Mouse (Mus musculus) adrenal gland, adult 10 weeks (tissue): ENCODE measurements around the gene Coa5. TPM values are rescaled to one million over a fixed set of nuclear protein-coding genes. Genes with fewer than 3 reads are reported as not detected.

Experiments used
- polyA plus RNA-seq: library from polyadenylated mRNA; stranded (reverse); fragments of 350-450 nt; fragmentation: Illumina TruSeq; extraction: RNeasy Lipid Tissue Mini Kit (QIAGEN cat#74804); gene quantifications from one replicate; pipeline ENCODE4 v1.2.3, GENCODE M21; 2014; ENCODE audit warnings: low read depth, low replicate concordance

The Coa5 gene
- polyA plus RNA-seq = 320 TPM

DNA sequence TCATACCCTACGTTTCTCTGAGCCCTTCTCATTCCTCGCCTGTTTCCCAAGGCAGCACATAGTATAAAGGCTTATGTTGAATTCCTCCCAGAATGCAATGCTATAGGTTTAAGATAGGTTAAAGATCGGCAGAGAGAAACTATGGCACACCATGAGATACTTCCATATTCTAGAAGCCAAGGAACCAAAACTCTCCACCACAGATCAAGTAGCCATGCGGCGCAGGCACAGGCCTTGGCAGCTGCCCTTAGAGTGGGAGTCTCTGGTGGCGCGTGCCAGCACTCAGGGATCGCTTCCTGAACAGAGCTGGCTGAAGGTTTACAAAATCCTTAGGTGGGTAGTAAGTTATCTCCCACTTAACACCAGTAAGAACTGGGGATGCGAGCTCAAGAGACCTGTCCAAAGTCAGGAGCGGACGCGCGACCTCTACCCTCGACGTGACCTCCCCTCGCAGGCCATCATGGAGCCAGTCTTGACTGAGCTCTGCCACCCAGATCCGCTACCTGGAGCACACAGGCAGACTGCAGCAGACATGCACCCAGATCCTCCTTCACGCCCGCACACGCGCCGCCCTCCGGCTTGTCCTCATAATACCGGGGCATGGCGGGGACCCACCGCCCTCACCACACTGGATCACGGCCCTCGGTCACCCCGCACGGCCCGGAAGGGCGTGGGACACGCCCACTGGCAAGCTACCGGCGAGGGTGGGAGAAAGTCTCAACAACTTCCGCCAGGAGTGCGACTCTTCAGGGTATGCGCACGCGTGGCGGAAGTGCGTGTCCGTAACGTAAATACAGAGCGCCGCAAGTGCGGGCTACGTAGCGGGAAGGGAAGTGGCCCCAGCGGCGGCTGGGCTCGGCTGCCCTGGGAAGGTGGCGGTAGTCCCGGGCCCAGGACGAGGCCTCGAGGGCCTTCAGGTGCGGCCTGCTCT lies at the start of gene Coa5, which contains the start of gene Unc50:
TSS of gene Coa5 (minus strand) at position 738 of the 931 bp plus-strand sequence.
TSS of gene Unc50 (plus strand) at position 774 of the 931 bp plus-strand sequence.

Other genes starting within 250 kb of the Coa5 start
- 0.76 TPM for gene Cnga3, start 215.7 kb downstream of the Coa5 start, polyA plus RNA-seq
- 7.8 TPM for gene Inpp4a, start 130.2 kb downstream of the Coa5 start, polyA plus RNA-seq
- gene Unc50, start within 50 bp of the Coa5 start, polyA plus RNA-seq = 63.1 TPM
- 8.5 TPM for gene Mgat4a, start 110.9 kb upstream of the Coa5 start, polyA plus RNA-seq